Mouse (Mus musculus): ENCODE measurements around the gene Srcap. TPM values are rescaled to one million over a fixed set of nuclear protein-coding genes. Genes with fewer than 3 reads are reported as not detected.
A peak's percentile ranks its signal among the peaks of the same experiment; 100 is the strongest.
"Not testable (repeated sequence)": the region's sequence is repeated elsewhere in the genome, so short reads cannot be mapped to it uniquely, and the experiment has no call there.

The Srcap gene
- polyA plus RNA-seq, 1 experiment from 2014 or later: 57.9 TPM

GRCm38 (mm10) chr7:127497382-127497781, 14.4 kb upstream of the Srcap start:
- Histone ChIP-seq H3K4me2 (no peak overlapping the region), H3K9me3 (replicated peaks) (no peaks in the 10 kb centered on the region), H3K36me3 (peaks cover 6% of the 10 kb centered on the region), H3K9ac (no peak overlapping the region), H3K27me3 (no peaks in the 10 kb centered on the region), H3K27ac (no peak overlapping the region), H3K4me1 (no peaks in the 10 kb centered on the region), H3K4me3 (replicated peaks) (no peak overlapping the region)
- no peak for ATAC-seq (replicated peaks; ENCODE audit: low FRiP score)
- 71% methylated on average over 2 of the region's 2 CpGs for WGBS

- H3K36me3 ChIP-seq: no peaks in the 10 kb centered on the region
- no peak overlapping the region for H3K4me3 ChIP-seq (replicated peaks)
- WGBS: 34% methylated on average over 3 of the region's 3 CpGs
- H3K9ac ChIP-seq: no peak overlapping the region
- no peak overlapping the region for H3K4me2 ChIP-seq
- H3K27ac ChIP-seq: no peak overlapping the region
- ATAC-seq (replicated peaks; ENCODE audit: low FRiP score): no peak
- no peaks in the 10 kb centered on the region for H3K27me3 ChIP-seq
- H3K4me1 ChIP-seq: no peaks in the 10 kb centered on the region
- no peaks in the 10 kb centered on the region for H3K9me3 ChIP-seq (replicated peaks)
These were observed 13.4 kb upstream of the Srcap start for GRCm38 (mm10) chr7:127498407-127498806.

- Histone ChIP-seq H3K4me1 (peaks cover 13% of the 10 kb centered on the region), H3K4me3 (replicated peaks) (no peak overlapping the region), H3K4me2 (no peak overlapping the region), H3K36me3 (no peaks in the 10 kb centered on the region), H3K9ac (no peak overlapping the region), H3K27me3 (no peaks in the 10 kb centered on the region), H3K27ac (no peak overlapping the region), H3K9me3 (replicated peaks) (no peaks in the 10 kb centered on the region)
- ATAC-seq (replicated peaks; ENCODE audit: low FRiP score): no peak
- WGBS: 92% methylated on average over 3 of the region's 3 CpGs
These were observed 3.5 kb upstream of the Srcap start for GRCm38 (mm10) chr7:127508291-127508690.

GRCm38 (mm10) chr7:127509830-127510229, 2.0 kb upstream of the Srcap start:
- H3K9ac ChIP-seq; H3K27ac ChIP-seq; H3K27me3 ChIP-seq; H3K4me3 ChIP-seq (replicated peaks); ATAC-seq (replicated peaks; ENCODE audit: low FRiP score); H3K4me2 ChIP-seq; H3K9me3 ChIP-seq (replicated peaks): not testable (repeated sequence)
- Histone ChIP-seq H3K4me1 (peaks cover 22% of the 10 kb centered on the region), H3K36me3 (peaks cover 12% of the 10 kb centered on the region)
- 79% methylated on average over 4 of the region's 4 CpGs for WGBS

GRCm38 (mm10) chr7:127511241-127511640, 542 bp upstream of the Srcap start:
- ATAC-seq (replicated peaks; ENCODE audit: low FRiP score): no peak
- Histone ChIP-seq H3K27me3 (no peaks in the 10 kb centered on the region), H3K9me3 (replicated peaks) (no peaks in the 10 kb centered on the region), H3K4me3 (replicated peaks) (peak overlapping the region; percentile 87), H3K4me2 (peak overlapping the region; percentile 56), H3K27ac (peak overlapping the region; percentile 99), H3K9ac (peak overlapping the region; percentile 85; the same call in 1 of the 2 replicates), H3K36me3 (peaks cover 26% of the 10 kb centered on the region), H3K4me1 (peaks cover 22% of the 10 kb centered on the region)
- 27% methylated on average over 8 of the region's 8 CpGs for WGBS

GRCm38 (mm10) chr7:127512231-127513015, 640 bp downstream of the Srcap start:
- ATAC-seq (replicated peaks; ENCODE audit: low FRiP score): peak; percentile 87
- Histone ChIP-seq H3K27ac (peak overlapping the region; percentile 99), H3K9ac (peak overlapping the region; percentile 85), H3K4me3 (replicated peaks) (peak overlapping the region; percentile 87), H3K36me3 (peaks cover 37% of the 10 kb centered on the region), H3K27me3 (no peaks in the 10 kb centered on the region), H3K4me1 (peaks cover 22% of the 10 kb centered on the region), H3K4me2 (peak overlapping the region; percentile 56), H3K9me3 (replicated peaks) (no peaks in the 10 kb centered on the region)
- WGBS: 1% methylated on average over 45 of the region's 93 CpGs

- Histone ChIP-seq H3K27me3 (no peaks in the 10 kb centered on the region), H3K4me1 (peaks cover 22% of the 10 kb centered on the region), H3K27ac (peak overlapping the region; percentile 99), H3K9ac (0 out of 2 replicates have a peak overlapping the region, but pooled peaks have one; percentile 85), H3K9me3 (replicated peaks) (no peaks in the 10 kb centered on the region), H3K36me3 (peaks cover 43% of the 10 kb centered on the region), H3K4me2 (peak overlapping the region; percentile 56), H3K4me3 (replicated peaks) (peak overlapping the region; percentile 87)
- WGBS: 21% methylated on average over 8 of the region's 8 CpGs
- no peak for ATAC-seq (replicated peaks; ENCODE audit: low FRiP score)
These were observed 1.2 kb downstream of the Srcap start for GRCm38 (mm10) chr7:127513016-127513390.

GRCm38 (mm10) chr7:127513781-127514180, 2.0 kb downstream of the Srcap start:
- Histone ChIP-seq H3K27ac (peak overlapping the region; percentile 99), H3K4me1 (peaks cover 22% of the 10 kb centered on the region), H3K27me3 (no peaks in the 10 kb centered on the region), H3K4me2 (peak overlapping the region; percentile 56), H3K4me3 (replicated peaks) (peak overlapping the region; percentile 87), H3K9me3 (replicated peaks) (no peaks in the 10 kb centered on the region), H3K9ac (0 out of 2 replicates have a peak overlapping the region, but pooled peaks have one; percentile 8), H3K36me3 (peaks cover 49% of the 10 kb centered on the region)
- no peak for ATAC-seq (replicated peaks; ENCODE audit: low FRiP score)
- 64% methylated on average over 3 of the region's 3 CpGs for WGBS

- Histone ChIP-seq H3K36me3 (peaks cover 68% of the 10 kb centered on the region), H3K9ac (no peak overlapping the region), H3K27me3 (no peaks in the 10 kb centered on the region), H3K4me3 (replicated peaks) (no peak overlapping the region), H3K9me3 (replicated peaks) (no peaks in the 10 kb centered on the region), H3K27ac (no peak overlapping the region), H3K4me2 (no peak overlapping the region), H3K4me1 (peaks cover 17% of the 10 kb centered on the region)
- ATAC-seq (replicated peaks; ENCODE audit: low FRiP score): no peak
- 88% methylated on average over 7 of the region's 7 CpGs for WGBS
These were observed 4.1 kb downstream of the Srcap start for GRCm38 (mm10) chr7:127515846-127516245.

- H3K27ac ChIP-seq: no peak overlapping the region
- H3K4me2 ChIP-seq: no peak overlapping the region
- H3K36me3 ChIP-seq: peaks cover 73% of the 10 kb centered on the region
- no peaks in the 10 kb centered on the region for H3K27me3 ChIP-seq
- no peak overlapping the region for H3K9ac ChIP-seq
- ATAC-seq (replicated peaks; ENCODE audit: low FRiP score): no peak
- H3K9me3 ChIP-seq (replicated peaks): no peaks in the 10 kb centered on the region
- H3K4me3 ChIP-seq (replicated peaks): no peak overlapping the region
- 95% methylated on average over 6 of the region's 7 CpGs for WGBS
- peaks cover 12% of the 10 kb centered on the region for H3K4me1 ChIP-seq
These were observed 4.6 kb downstream of the Srcap start for GRCm38 (mm10) chr7:127516344-127516743.

GRCm38 (mm10) chr7:127519284-127519683, 7.5 kb downstream of the Srcap start, which contains the start of gene Gm42715:
TSS of gene Gm42715 (plus strand) at chr7:127519584.
- Histone ChIP-seq H3K36me3 (peaks cover 94% of the 10 kb centered on the region), H3K9me3 (replicated peaks) (no peaks in the 10 kb centered on the region), H3K4me2 (no peak within 1 kb of the TSS), H3K27ac (no peak within 1 kb of the TSS), H3K27me3 (no peaks in the 10 kb centered on the region), H3K9ac (no peak within 1 kb of the TSS), H3K4me3 (replicated peaks) (no peak within 1 kb of the TSS), H3K4me1 (no peaks in the 10 kb centered on the region)
- 97% methylated on average over 3 of the region's 3 CpGs for WGBS
- ATAC-seq (replicated peaks; ENCODE audit: low FRiP score): no peak

GRCm38 (mm10) chr7:127541671-127542070, 29.9 kb downstream of the Srcap start:
- Histone ChIP-seq H3K27me3 (no peaks in the 10 kb centered on the region), H3K9ac (no peak overlapping the region), H3K4me3 (replicated peaks) (no peak overlapping the region), H3K4me1 (no peaks in the 10 kb centered on the region), H3K4me2 (no peak overlapping the region), H3K9me3 (replicated peaks) (no peaks in the 10 kb centered on the region), H3K27ac (no peak overlapping the region), H3K36me3 (peaks cover 97% of the 10 kb centered on the region)
- ATAC-seq (replicated peaks; ENCODE audit: low FRiP score): no peak
- WGBS: 94% methylated on average over 3 of the region's 3 CpGs

Data from kidney, embryonic 15.5 days (tissue).